Mouse (Mus musculus) stomach, postnatal 0 days (tissue): Measurements from ENCODE around the gene Col4a1. TPM values are rescaled to one million over a fixed set of nuclear protein-coding genes. Genes with fewer than 3 reads are reported as not detected.

ENCODE experiments used
- ATAC-seq: fragments of 200-750 bp; cut with Nextera tagmentation; 2 replicates; pipeline ENCODE4 v1.8.0; 2017; ENCODE audit not compliant: low FRiP score, low TSS enrichment
- DNase-seq: peaks from one replicate; pipeline ENCODE4 v3.0.0-alpha.2; 2016; ENCODE audit warnings: low spot score
- H3K27ac ChIP-seq: fragments of 300-500 bp; sonication (generic); replicated peaks from 2 replicates; pipeline ENCODE4 v1.5.1; 2014; ENCODE audit warnings: mild to moderate bottlenecking, control low read depth
- H3K27me3 ChIP-seq: fragments of 300-500 bp; sonication (generic); 2 replicates; pipeline ENCODE4 v1.6.1; 2014; ENCODE audit warnings: low read length; ENCODE audit not compliant: control insufficient read depth, insufficient read depth
- H3K36me3 ChIP-seq: fragments of 300-500 bp; sonication (generic); 2 replicates; pipeline ENCODE4 v1.6.1; 2014; ENCODE audit warnings: low read length, mixed read lengths; ENCODE audit not compliant: control insufficient read depth, insufficient read depth
- H3K4me1 ChIP-seq: fragments of 300-500 bp; sonication (generic); replicated peaks from 2 replicates; pipeline ENCODE4 v1.6.1; 2014; ENCODE audit warnings: antibody characterized with exemption; ENCODE audit not compliant: control insufficient read depth, insufficient read depth
- H3K4me2 ChIP-seq: fragments of 300-500 bp; sonication (generic); replicated peaks from 2 replicates; pipeline ENCODE4 v1.6.1; 2014; ENCODE audit warnings: low read depth, mild to moderate bottlenecking, control low read depth, moderate library complexity
- H3K4me3 ChIP-seq: fragments of 300-500 bp; sonication (generic); 2 replicates; pipeline ENCODE4 v1.5.1; 2014; ENCODE audit warnings: low read depth, low read length, control low read depth
- H3K9ac ChIP-seq: fragments of 300-500 bp; sonication (generic); 2 replicates; pipeline ENCODE4 v1.6.1; 2014; ENCODE audit warnings: mild to moderate bottlenecking, low read length, control low read depth, mixed read lengths
- H3K9me3 ChIP-seq: fragments of 300-500 bp; sonication (generic); 2 replicates; pipeline ENCODE4 v1.6.1; 2016; ENCODE audit warnings: low read length; ENCODE audit not compliant: control insufficient read depth
- CTCF ChIP-seq: IDR thresholded peaks from 2 replicates; pipeline ENCODE4 v1.5.1; 2016; ENCODE audit warnings: antibody characterized with exemption, low read depth, mild to moderate bottlenecking, moderate library complexity
- EP300 ChIP-seq: optimal IDR thresholded peaks from 2 replicates; pipeline ENCODE3; 2016; ENCODE audit warnings: antibody characterized with exemption
- WGBS: fragments of 180-500 bp; shearing (Covaris S2); extraction: QIAGEN DNeasy Blood & Tissue Kit; methylation state at CpG from one replicate; pipeline ENCODE4 v1.1.7; 2014; 5-methylcytosine and 5-hydroxymethylcytosine counted together
- polyA plus RNA-seq: library from polyadenylated mRNA; unstranded; fragments of >200 nt; fragmentation: Nextera tagmentation; extraction: Ambion mirVana; gene quantifications from 2 replicates; pipeline ENCODE4 v1.2.1, GENCODE M21; 2015

Col4a1 gene
- polyA plus RNA-seq, 1 experiment from 2014 or later, result 99.0 TPM

GRCm38 (mm10) chr8:11258517-11259136, 54.0 kb downstream of the Col4a1 start:
- H3K9ac ChIP-seq, result no peak overlapping the region
- H3K36me3 ChIP-seq, result no peaks in the 10 kb centered on the region
- DNase-seq, result no peak
- H3K4me1 ChIP-seq, result no peaks in the 10 kb centered on the region
- no peak overlapping the region for H3K27ac ChIP-seq
- H3K27me3 ChIP-seq, result no peaks in the 10 kb centered on the region
- H3K4me3 ChIP-seq, result no peak overlapping the region
- no peak for TF ChIP-seq CTCF
- TF ChIP-seq EP300, result no peak
- no peak for ATAC-seq
- no peaks in the 10 kb centered on the region for H3K9me3 ChIP-seq
- 47% methylated on average over 2 of the region's 2 CpGs for whole genome bisulfite sequencing
- H3K4me2 ChIP-seq, result no peak overlapping the region

- TF ChIP-seq CTCF (no peak), EP300 (no peak)
- H3K27ac ChIP-seq, result no peak overlapping the region
- no peak for DNase-seq
- no peaks in the 10 kb centered on the region for H3K36me3 ChIP-seq
- H3K9ac ChIP-seq, result no peak overlapping the region
- ATAC-seq, result 0 out of 2 replicates have a peak, but pooled peaks have one; percentile 22
- no peaks in the 10 kb centered on the region for H3K27me3 ChIP-seq
- WGBS, result 62% methylated on average over 13 of the region's 13 CpGs
- H3K9me3 ChIP-seq, result no peaks in the 10 kb centered on the region
- no peak overlapping the region for H3K4me3 ChIP-seq
- H3K4me2 ChIP-seq, result no peak overlapping the region
- no peaks in the 10 kb centered on the region for H3K4me1 ChIP-seq
These were observed 55.3 kb downstream of the Col4a1 start for GRCm38 (mm10) chr8:11257079-11258017.

- no peaks in the 10 kb centered on the region for H3K27me3 ChIP-seq
- H3K27ac ChIP-seq, result 0 out of 2 replicates have a peak overlapping the region, but pooled peaks have one; percentile 24
- H3K4me2 ChIP-seq, result no peak overlapping the region
- H3K9ac ChIP-seq, result no peak overlapping the region
- H3K9me3 ChIP-seq, result no peaks in the 10 kb centered on the region
- DNase-seq (no peak), ATAC-seq (no peak)
- H3K36me3 ChIP-seq, result no peaks in the 10 kb centered on the region
- TF ChIP-seq CTCF (no peak), EP300 (no peak)
- H3K4me3 ChIP-seq, result no peak overlapping the region
- H3K4me1 ChIP-seq, result no peaks in the 10 kb centered on the region
- WGBS, result 75% methylated on average over 7 of the region's 7 CpGs
These were observed 56.2 kb downstream of the Col4a1 start for GRCm38 (mm10) chr8:11256405-11256804.

GRCm38 (mm10) chr8:11255680-11256079, 56.9 kb downstream of the Col4a1 start:
- H3K4me1 ChIP-seq, result no peaks in the 10 kb centered on the region
- DNase-seq (no peak), ATAC-seq (no peak)
- no peak overlapping the region for H3K4me2 ChIP-seq
- WGBS, result 82% methylated on average over 7 of the region's 7 CpGs
- no peaks in the 10 kb centered on the region for H3K27me3 ChIP-seq
- no peak overlapping the region for H3K9ac ChIP-seq
- no peak overlapping the region for H3K27ac ChIP-seq
- TF ChIP-seq EP300 (no peak), CTCF (no peak)
- no peaks in the 10 kb centered on the region for H3K36me3 ChIP-seq
- no peaks in the 10 kb centered on the region for H3K9me3 ChIP-seq
- H3K4me3 ChIP-seq, result no peak overlapping the region

DNA sequence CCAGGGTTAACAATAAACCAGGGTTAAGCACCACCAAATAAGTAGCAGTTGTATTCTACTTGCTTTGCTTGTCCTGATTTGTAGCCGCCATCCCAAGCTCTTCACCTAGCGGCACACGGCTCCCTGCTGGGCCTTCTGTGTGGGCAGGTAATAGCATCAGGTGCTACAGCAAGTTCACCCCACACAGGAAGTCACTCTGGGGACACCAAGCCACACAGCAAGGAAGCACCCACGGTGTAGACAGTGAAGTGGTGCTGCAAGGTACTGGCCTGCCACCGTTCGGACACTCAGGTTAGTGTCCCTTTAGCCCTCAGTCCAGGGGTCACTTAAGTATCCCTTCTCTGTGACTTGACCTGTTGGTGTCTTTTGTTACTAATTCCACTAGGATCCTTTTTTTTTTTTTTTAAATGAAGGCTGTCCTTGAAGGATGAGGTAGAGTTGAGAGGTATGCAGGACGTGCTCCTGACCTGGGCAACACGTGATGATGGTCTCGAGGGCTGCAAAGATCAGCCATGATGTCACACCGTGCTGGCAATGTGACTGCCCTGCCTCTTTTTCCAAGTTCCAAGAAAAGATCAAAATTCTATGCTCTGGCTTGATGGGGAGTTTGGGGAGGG, 57.6 kb downstream of the Col4a1 start:
- TF ChIP-seq CTCF (no peak), EP300 (no peak)
- H3K4me2 ChIP-seq, result no peak overlapping the region
- H3K36me3 ChIP-seq, result no peaks in the 10 kb centered on the region
- no peak overlapping the region for H3K9ac ChIP-seq
- DNase-seq (no peak), ATAC-seq (no peak)
- H3K9me3 ChIP-seq, result no peaks in the 10 kb centered on the region
- no peak overlapping the region for H3K4me3 ChIP-seq
- no peaks in the 10 kb centered on the region; the same call in 1 of the 2 replicates for H3K4me1 ChIP-seq
- WGBS, result 84% methylated on average over 10 of the region's 10 CpGs
- no peaks in the 10 kb centered on the region for H3K27me3 ChIP-seq
- no peak overlapping the region for H3K27ac ChIP-seq
